Mouse (Mus musculus) heart, postnatal 0 days (tissue): ENCODE results near the gene C130074G19Rik.

Experiments used
- CTCF ChIP-seq: IDR thresholded peaks from 2 replicates; pipeline ENCODE4 v1.5.1; 2016; ENCODE audit warnings: antibody characterized with exemption, control low read depth, low read depth
- EP300 ChIP-seq: IDR thresholded peaks from 2 replicates; pipeline ENCODE4 v1.6.1; 2016; ENCODE audit warnings: antibody characterized with exemption, low read depth

- TF ChIP-seq CTCF (no peak), EP300 (no peak)
Measured at GRCm38 (mm10) chr1:184857216-184857615, 25.8 kb downstream of the C130074G19Rik start.
